Mouse (Mus musculus) neural tube, embryonic 12.5 days (tissue): Measurements from ENCODE around the gene Parp16. TPM values are rescaled to one million over a fixed set of nuclear protein-coding genes. Genes with fewer than 3 reads are reported as not detected.
A peak's percentile ranks its signal among the peaks of the same experiment; 100 is the strongest.

ENCODE experiments used
- ATAC-seq: fragments of 200-750 bp; cut with Nextera tagmentation; 2 replicates; pipeline ENCODE4 v1.8.0; 2017; ENCODE audit warnings: low read depth, mild to moderate bottlenecking, moderate TSS enrichment, moderate library complexity; ENCODE audit not compliant: low FRiP score
- H3K27ac ChIP-seq: fragments of 300-500 bp; sonication (generic); 2 replicates; pipeline ENCODE4 v1.5.1; 2016
- H3K27me3 ChIP-seq: fragments of 300-500 bp; sonication (generic); replicated peaks from 2 replicates; pipeline ENCODE4 v1.6.1; 2016; ENCODE audit warnings: mild to moderate bottlenecking
- H3K36me3 ChIP-seq: fragments of 300-500 bp; sonication (generic); 2 replicates; pipeline ENCODE4 v1.6.1; 2016; ENCODE audit warnings: mild to moderate bottlenecking
- H3K4me1 ChIP-seq: fragments of 300-500 bp; sonication (generic); 2 replicates; pipeline ENCODE4 v1.6.1; 2016
- H3K4me2 ChIP-seq: fragments of 300-500 bp; sonication (generic); replicated peaks from 2 replicates; pipeline ENCODE4 v1.6.1; 2016; ENCODE audit warnings: mild to moderate bottlenecking
- H3K4me3 ChIP-seq: fragments of 300-500 bp; sonication (generic); 2 replicates; pipeline ENCODE4 v1.5.1; 2016
- H3K9ac ChIP-seq: fragments of 300-500 bp; sonication (generic); 2 replicates; pipeline ENCODE4 v1.6.1; 2016; ENCODE audit warnings: mild to moderate bottlenecking
- H3K9me3 ChIP-seq: fragments of 300-500 bp; sonication (generic); 2 replicates; pipeline ENCODE4 v1.6.1; 2016; ENCODE audit warnings: mild to moderate bottlenecking
- WGBS: fragments of 180-500 bp; shearing (Covaris S2); methylation state at CpG from one replicate; pipeline ENCODE4 v1.1.7; 2016; 5-methylcytosine and 5-hydroxymethylcytosine counted together
- polyA plus RNA-seq: library from polyadenylated mRNA; unstranded; fragments of >200 nt; fragmentation: Nextera tagmentation; extraction: Ambion mirVana; gene quantifications from 2 replicates; pipeline ENCODE4 v1.2.1, GENCODE M21; 2016

The Parp16 gene
- polyA plus RNA-seq, 1 experiment from 2014 or later = 5.7 TPM

GRCm38 (mm10) chr9:65164870-65165269, 30.3 kb upstream of the Parp16 start:
- 32% methylated on average over 1 of the region's 1 CpGs for WGBS
- H3K4me2 ChIP-seq = no peak overlapping the region
- H3K36me3 ChIP-seq = no peaks in the 10 kb centered on the region
- H3K27ac ChIP-seq = no peak overlapping the region
- H3K4me1 ChIP-seq = peaks cover 90% of the 10 kb centered on the region
- no peak overlapping the region for H3K4me3 ChIP-seq
- H3K9ac ChIP-seq = no peak overlapping the region
- H3K27me3 ChIP-seq = no peaks in the 10 kb centered on the region
- ATAC-seq = no peak
- no peaks in the 10 kb centered on the region for H3K9me3 ChIP-seq

GRCm38 (mm10) chr9:65166386-65166785, 28.8 kb upstream of the Parp16 start:
- no peak for ATAC-seq

GRCm38 (mm10) chr9:65168534-65168933, 26.6 kb upstream of the Parp16 start:
- Histone ChIP-seq H3K27ac (no peak overlapping the region), H3K4me3 (no peak overlapping the region), H3K4me2 (peak overlapping the region; percentile 24), H3K9me3 (no peaks in the 10 kb centered on the region), H3K9ac (no peak overlapping the region), H3K36me3 (peaks cover 4% of the 10 kb centered on the region; the same call in 1 of the 2 replicates), H3K27me3 (no peaks in the 10 kb centered on the region), H3K4me1 (peaks cover 69% of the 10 kb centered on the region)
- ATAC-seq = 0 out of 2 replicates have a peak, but pooled peaks have one; percentile 50
- 15% methylated on average over 6 of the region's 6 CpGs for WGBS

More at GRCm38 (mm10) chr9:65166386-65166785, 28.8 kb upstream of the Parp16 start:
- Histone ChIP-seq H3K27me3 (no peaks in the 10 kb centered on the region), H3K4me1 (peaks cover 79% of the 10 kb centered on the region), H3K9me3 (no peaks in the 10 kb centered on the region), H3K4me3 (no peak overlapping the region), H3K27ac (no peak overlapping the region), H3K36me3 (no peaks in the 10 kb centered on the region; the same call in 1 of the 2 replicates), H3K4me2 (no peak overlapping the region), H3K9ac (no peak overlapping the region)
- WGBS = 41% methylated on average over 9 of the region's 9 CpGs

- peaks cover 65% of the 10 kb centered on the region for H3K4me1 ChIP-seq
- 4% methylated on average over 4 of the region's 4 CpGs for WGBS
- ATAC-seq = 0 out of 2 replicates have a peak, but pooled peaks have one; percentile 41
- peaks cover 4% of the 10 kb centered on the region; the same call in 1 of the 2 replicates for H3K36me3 ChIP-seq
- H3K27me3 ChIP-seq = no peaks in the 10 kb centered on the region
- peak overlapping the region; percentile 24 for H3K4me2 ChIP-seq
- no peak overlapping the region for H3K27ac ChIP-seq
- H3K9me3 ChIP-seq = no peaks in the 10 kb centered on the region
- no peak overlapping the region for H3K4me3 ChIP-seq
- no peak overlapping the region for H3K9ac ChIP-seq
Observed at GRCm38 (mm10) chr9:65168952-65169351, 26.2 kb upstream of the Parp16 start.

DNA sequence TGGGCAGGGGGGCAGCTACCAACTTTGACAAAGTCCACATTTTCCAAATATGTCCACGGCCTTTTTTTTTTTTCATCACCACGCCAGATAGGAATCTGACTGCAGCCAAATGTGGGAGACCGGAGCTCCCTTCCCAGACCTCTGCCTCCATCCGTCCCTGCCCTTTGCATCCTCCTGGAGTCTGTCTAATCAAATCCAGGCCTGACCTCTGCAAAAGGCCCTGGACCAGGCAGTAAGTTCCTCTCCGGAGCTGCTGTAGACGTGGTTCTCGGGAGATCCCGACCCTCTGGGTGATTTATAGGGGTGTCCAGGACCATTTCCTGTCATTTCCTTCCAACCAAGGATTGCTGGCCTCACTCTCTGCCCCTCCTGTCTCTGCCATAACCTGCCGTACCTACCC, 22.5 kb upstream of the Parp16 start:
- H3K36me3 ChIP-seq = peaks cover 10% of the 10 kb centered on the region
- ATAC-seq = no peak
- 46% methylated on average over 9 of the region's 9 CpGs for WGBS
- no peak overlapping the region for H3K27ac ChIP-seq
- H3K4me3 ChIP-seq = no peak overlapping the region
- no peaks in the 10 kb centered on the region for H3K27me3 ChIP-seq
- no peaks in the 10 kb centered on the region for H3K9me3 ChIP-seq
- peaks cover 62% of the 10 kb centered on the region for H3K4me1 ChIP-seq
- H3K9ac ChIP-seq = no peak overlapping the region
- no peak overlapping the region for H3K4me2 ChIP-seq

DNA sequence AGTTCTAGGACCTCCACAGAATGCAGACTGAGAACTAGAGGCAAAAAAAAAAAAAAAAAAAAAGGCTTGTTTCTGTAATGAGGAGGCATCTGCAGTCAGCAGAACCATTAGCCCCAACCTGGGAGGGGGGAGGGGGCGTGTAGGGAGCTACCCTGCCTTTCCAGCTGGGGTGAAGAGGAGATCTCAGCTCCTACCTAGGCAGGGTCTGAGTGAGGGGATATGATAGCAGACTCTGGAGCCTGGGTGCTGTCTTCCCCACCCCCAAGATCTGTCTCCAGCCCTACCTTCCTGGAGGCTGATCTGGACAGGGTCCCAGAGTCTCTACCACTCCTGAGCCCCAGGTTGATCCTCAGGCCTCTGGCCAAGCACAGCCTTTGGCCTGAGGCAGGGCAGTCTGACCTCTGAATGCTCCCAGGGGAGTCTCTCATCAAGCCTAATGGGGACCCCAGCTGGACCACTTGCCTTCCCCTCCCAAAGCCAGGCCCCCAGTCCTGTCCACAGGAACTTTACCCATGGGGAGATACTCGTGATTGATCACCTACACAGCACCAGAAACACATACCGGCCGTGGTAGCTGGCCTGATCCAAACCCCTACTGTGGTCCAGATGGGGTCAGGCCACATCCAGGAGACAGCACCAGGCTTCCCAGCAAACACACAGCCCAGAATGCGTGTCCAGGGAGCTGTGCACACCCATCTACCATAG, 19.8 kb upstream of the Parp16 start:
- 10% methylated on average over 5 of the region's 5 CpGs for WGBS
- H3K9me3 ChIP-seq = no peaks in the 10 kb centered on the region
- peak overlapping the region; percentile 39 for H3K4me2 ChIP-seq
- no peaks in the 10 kb centered on the region for H3K27me3 ChIP-seq
- peak; percentile 15 for ATAC-seq
- peaks cover 10% of the 10 kb centered on the region for H3K36me3 ChIP-seq
- H3K4me1 ChIP-seq = peaks cover 67% of the 10 kb centered on the region
- H3K27ac ChIP-seq = peak overlapping the region; percentile 85
- no peak overlapping the region for H3K4me3 ChIP-seq
- H3K9ac ChIP-seq = peak overlapping the region; percentile 34

DNA sequence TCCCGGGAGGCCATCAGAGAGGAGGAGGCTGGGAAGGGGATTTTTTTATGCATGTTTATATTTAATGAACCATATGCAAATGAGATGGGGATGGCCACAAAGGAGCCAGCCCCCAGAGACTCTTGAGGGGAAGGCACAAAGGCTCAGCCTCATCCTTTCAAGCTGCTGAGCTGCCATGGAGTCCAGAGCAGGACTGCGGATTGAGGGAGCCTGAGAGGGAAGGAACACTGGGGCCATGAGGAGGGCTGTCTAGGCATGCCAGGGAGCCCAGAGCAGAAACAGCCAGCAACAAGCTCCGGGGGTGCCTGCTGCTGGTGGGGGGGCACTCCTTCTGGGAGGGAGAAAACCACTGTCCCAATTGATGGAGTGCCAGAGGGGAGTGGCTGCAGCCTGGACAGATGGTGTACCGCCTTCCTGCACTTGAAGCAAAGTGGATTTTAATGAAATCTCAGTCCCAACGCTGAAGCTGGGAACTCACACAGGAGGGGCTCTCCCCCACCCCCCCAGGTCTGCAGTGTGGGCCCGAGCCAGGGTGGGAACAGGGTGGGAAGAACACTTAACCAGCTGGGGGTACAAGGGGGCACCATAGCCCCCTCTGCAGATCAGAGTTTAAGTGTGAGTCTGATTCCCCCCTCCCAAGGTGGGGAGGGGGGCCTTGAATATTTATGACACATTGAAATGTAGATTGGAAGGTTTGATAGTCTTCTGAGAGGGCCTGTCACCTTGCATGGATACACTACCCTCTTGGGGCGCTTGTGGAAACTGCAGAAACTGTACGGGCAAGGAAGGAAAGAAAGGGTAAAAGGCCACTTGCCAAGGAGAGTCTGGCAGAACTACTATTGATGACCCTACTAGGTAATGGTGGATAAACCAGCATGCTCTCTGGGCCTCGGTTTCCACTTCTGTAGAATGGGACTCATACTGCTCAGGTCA, 18.9 kb upstream of the Parp16 start:
- peak; percentile 68 for ATAC-seq
- Histone ChIP-seq H3K9me3 (no peaks in the 10 kb centered on the region), H3K4me1 (peaks cover 75% of the 10 kb centered on the region), H3K4me2 (peak overlapping the region; percentile 39), H3K27ac (peak overlapping the region; percentile 85), H3K27me3 (no peaks in the 10 kb centered on the region), H3K9ac (peak overlapping the region; percentile 34), H3K36me3 (peaks cover 12% of the 10 kb centered on the region), H3K4me3 (no peak overlapping the region)
- WGBS = 11% methylated on average over 9 of the region's 9 CpGs

DNA sequence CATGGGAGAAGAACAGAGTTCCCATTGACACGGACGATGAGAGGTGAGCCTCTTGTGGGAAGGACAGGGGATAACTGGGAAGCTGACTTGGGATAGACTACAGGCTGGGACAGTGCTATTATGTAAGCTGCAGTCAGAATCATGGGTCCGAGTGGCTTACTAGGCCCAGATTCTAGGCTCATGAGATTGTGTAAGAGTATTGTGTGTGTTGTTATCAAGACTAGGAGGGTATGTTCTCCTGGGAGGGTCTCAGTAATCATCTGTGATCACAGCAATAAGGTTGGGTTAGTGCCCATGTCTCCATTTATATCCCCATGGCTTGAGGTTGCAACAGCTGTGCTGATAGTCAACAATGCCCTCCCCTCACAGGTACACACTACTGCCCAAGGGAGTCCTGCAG, 17.7 kb upstream of the Parp16 start:
- Histone ChIP-seq H3K9ac (0 out of 2 replicates have a peak overlapping the region, but pooled peaks have one; percentile 13), H3K36me3 (peaks cover 25% of the 10 kb centered on the region), H3K4me2 (peak overlapping the region; percentile 46; the same call in 1 of the 2 replicates), H3K4me3 (no peak overlapping the region), H3K4me1 (peaks cover 87% of the 10 kb centered on the region), H3K9me3 (no peaks in the 10 kb centered on the region), H3K27ac (peak overlapping the region; percentile 85), H3K27me3 (no peaks in the 10 kb centered on the region)
- 66% methylated on average over 3 of the region's 3 CpGs for WGBS
- no peak for ATAC-seq

DNA sequence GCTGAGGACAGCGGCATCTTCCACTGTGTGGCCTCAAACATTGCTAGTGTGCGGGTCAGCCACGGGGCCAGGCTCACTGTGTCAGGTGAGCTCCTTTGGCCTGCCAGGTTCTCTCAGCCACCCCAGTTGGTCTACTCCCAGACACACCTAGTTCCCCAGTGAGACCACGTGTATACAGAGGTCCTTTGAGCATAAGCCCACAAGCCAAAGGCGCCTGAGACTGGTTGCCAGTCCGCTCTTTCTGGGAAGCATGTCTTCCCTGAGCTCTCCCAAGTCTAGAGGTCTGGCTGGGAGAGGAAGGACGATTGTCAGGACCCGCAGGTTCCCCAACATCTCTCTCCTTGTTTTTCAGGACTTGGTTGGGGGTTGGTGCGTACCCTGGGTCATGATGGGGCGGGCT, 17.2 kb upstream of the Parp16 start:
- Histone ChIP-seq H3K4me2 (peak overlapping the region; percentile 46), H3K4me3 (no peak overlapping the region), H3K36me3 (peaks cover 29% of the 10 kb centered on the region), H3K27me3 (no peaks in the 10 kb centered on the region), H3K9ac (peak overlapping the region; percentile 48; the same call in 1 of the 2 replicates), H3K4me1 (peaks cover 87% of the 10 kb centered on the region), H3K9me3 (no peaks in the 10 kb centered on the region), H3K27ac (peak overlapping the region; percentile 85)
- ATAC-seq = no peak
- WGBS = 42% methylated on average over 10 of the region's 10 CpGs

GRCm38 (mm10) chr9:65178336-65179213, 16.6 kb upstream of the Parp16 start:
- Histone ChIP-seq H3K36me3 (peaks cover 32% of the 10 kb centered on the region), H3K4me3 (peak overlapping the region; percentile 9; the same call in 1 of the 2 replicates), H3K4me2 (peak overlapping the region; percentile 46), H3K4me1 (peaks cover 81% of the 10 kb centered on the region), H3K27ac (peak overlapping the region; percentile 85), H3K9me3 (no peaks in the 10 kb centered on the region), H3K9ac (peak overlapping the region; percentile 48), H3K27me3 (no peaks in the 10 kb centered on the region)
- WGBS = 2% methylated on average over 22 of the region's 22 CpGs
- peak; percentile 65 for ATAC-seq

GRCm38 (mm10) chr9:65179817-65180624, 15.1 kb upstream of the Parp16 start:
- Histone ChIP-seq H3K4me2 (peak overlapping the region; percentile 30), H3K4me3 (no peak overlapping the region), H3K27ac (peak overlapping the region; percentile 85; the same call in 1 of the 2 replicates), H3K9ac (0 out of 2 replicates have a peak overlapping the region, but pooled peaks have one; percentile 19), H3K4me1 (peaks cover 79% of the 10 kb centered on the region), H3K9me3 (no peaks in the 10 kb centered on the region), H3K36me3 (peaks cover 45% of the 10 kb centered on the region), H3K27me3 (no peaks in the 10 kb centered on the region)
- ATAC-seq = no peak
- 24% methylated on average over 17 of the region's 17 CpGs for WGBS
